Mouse (Mus musculus) embryonic fibroblast, embryonic 13.5 days (primary cell): ENCODE results near the gene Usp17lc.

Experiments used
- CTCF ChIP-seq: IDR thresholded peaks from 2 replicates; pipeline ENCODE4 v1.5.1; 2011; ENCODE audit warnings: mild to moderate bottlenecking, control low read depth, low read length, moderate library complexity, borderline replicate concordance; ENCODE audit not compliant: insufficient read depth
- POLR2A ChIP-seq: IDR thresholded peaks from 2 replicates; pipeline ENCODE4 v1.6.1; 2011; ENCODE audit warnings: low read depth, mild to moderate bottlenecking, control low read depth, low read length, moderate library complexity

- TF ChIP-seq CTCF, result no peak
- TF ChIP-seq POLR2A, result no peak
Observed at GRCm38 (mm10) chr7:103460590-103460989, 45.7 kb downstream of the Usp17lc start.
